Mouse (Mus musculus): ENCODE measurements around the gene Phb.

GRCm38 (mm10) chr11:95704032-95704969 is 37.5 kb downstream of the Phb start:
- no peak for TF ChIP-seq POLR2A (IDR thresholded peaks at IDR 0.05; ENCODE audit: borderline replicate concordance, extremely low read depth, insufficient read depth, insufficient read length, poor library complexity, severe bottlenecking)
- TF ChIP-seq CTCF (IDR thresholded peaks at IDR 0.05; ENCODE audit: borderline replicate concordance, extremely low read depth, insufficient read depth, insufficient read length) = no peak

Data from brain, embryonic 14.5 days (tissue).